Mouse (Mus musculus) left cerebral cortex, adult 8-10 months (tissue): Measurements from ENCODE around the gene Zfpm1. TPM values are rescaled to one million over a fixed set of nuclear protein-coding genes. Genes with fewer than 3 reads are reported as not detected.

Experiments used
- DNase-seq, 2 experiments: peaks; one replicate each; pipeline ENCODE4 v3.0.0; 2022; ENCODE audit warnings: low spot score in 2 of 2
- total RNA-seq, 4 experiments: library from RNA; stranded (reverse); gene quantifications; 2 replicates each; pipeline ENCODE4 v1.2.4; 2022

The Zfpm1 gene
- total RNA-seq, 4 experiments from 2014 or later = 38.9 to 50.1 (median 44.4) TPM

DNA sequence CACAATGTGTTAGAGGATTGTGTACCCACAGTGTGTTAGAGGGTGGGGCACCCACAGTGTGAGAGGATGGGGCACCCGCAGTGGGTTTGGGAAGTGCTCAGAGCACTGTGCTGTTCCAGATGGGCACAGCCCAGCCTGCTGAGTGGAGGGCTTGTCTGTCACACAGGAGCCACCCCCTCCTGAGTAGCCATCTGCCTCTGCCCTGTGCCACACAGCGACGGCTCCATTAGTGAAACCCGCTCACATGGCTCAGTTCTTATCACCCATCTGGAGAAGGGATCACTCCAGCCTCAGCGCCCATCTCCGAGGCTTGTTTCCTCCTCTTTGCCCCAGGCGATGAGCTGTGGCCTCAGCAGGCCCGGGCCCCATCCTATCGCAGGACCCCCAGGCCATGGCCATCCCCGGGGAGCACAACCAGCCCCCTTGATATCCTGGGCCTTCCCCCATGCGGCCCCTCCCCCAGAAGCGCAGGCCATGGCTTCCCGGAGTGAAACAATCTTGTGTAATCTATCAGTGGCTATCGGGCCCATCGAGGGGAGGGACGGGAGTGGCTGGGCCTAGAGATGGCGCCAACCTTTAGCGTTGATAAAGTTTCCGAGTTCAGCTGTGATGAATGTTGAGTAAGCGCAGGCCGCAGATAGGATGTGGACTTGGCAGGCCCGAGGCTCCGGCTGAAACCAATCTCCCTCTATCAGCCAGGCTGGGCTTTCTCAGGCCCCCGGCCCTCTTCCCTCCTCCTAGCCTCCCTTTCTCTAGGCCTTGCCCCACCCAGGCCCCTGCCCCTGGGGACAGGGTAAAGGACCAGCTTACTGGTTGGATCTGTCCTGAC lies 14.4 kb downstream of the Zfpm1 start:
- peak in 1 of 2 experiments; percentile 53 for DNase-seq

GRCm38 (mm10) chr8:122299581-122300254 lies 17.8 kb downstream of the Zfpm1 start:
- DNase-seq = no peak

DNA sequence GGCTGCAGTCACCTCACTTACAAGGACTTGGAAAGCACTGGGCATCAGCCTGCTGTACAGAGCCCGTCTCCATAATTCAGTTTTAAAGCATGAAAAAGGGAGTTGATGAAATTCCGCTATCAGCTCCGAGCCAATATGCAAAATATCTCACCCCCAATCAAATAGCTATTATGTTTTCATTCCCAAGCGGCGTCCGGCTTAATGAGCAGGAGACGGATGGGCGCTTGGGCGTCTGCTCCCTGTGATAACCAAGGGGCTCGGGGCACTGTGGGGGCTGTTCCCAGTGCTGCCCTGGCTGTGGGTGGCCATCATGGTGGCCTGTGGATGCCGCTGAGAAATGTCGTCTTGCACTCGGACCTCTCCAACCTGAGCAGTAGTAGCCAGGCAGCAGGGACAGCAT lies 19.1 kb downstream of the Zfpm1 start:
- DNase-seq = no peak

DNA sequence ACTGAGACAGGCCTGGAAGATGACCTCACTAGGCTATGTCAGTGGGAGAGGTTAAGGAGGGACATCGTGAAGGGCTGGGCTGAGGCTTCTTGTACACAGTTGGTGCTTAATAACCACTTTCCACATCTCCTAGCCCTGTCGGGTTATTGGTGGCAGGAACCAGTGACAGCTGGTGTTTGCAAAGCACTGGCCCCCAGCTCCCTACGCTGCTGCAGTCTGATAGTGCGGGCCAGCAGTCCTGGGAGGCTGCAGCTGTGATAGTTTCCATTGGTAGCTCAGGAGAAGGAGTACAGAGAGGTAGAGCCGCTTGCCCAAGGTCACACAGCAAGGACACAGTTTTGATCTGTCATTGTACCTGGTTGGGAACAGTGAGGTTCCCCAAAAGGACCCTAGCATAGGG lies 19.9 kb downstream of the Zfpm1 start:
- DNase-seq = no peak

GRCm38 (mm10) chr8:122303451-122303850 lies 21.5 kb downstream of the Zfpm1 start:
- no peak for DNase-seq

DNA sequence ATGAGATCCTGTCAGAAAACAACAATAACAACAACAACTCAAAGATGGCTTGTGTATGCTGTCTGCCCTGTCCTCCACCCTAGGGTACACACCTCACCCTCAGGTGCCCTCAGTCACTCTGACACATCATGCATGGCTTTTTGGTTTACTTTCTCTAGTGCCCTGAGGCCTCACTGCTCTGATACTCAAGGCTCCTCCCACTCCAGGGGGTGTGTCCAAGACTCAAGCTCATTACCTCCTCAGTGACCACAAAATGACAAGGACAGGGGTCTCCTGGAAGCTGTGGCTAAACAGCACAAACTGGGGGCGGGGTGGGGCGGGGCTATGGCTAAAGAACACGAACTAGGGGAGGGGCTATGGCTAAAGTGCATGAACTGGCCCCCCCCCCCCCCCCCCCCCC lies 22.1 kb downstream of the Zfpm1 start:
- no peak for DNase-seq

GRCm38 (mm10) chr8:122306660-122307399 lies 24.9 kb downstream of the Zfpm1 start:
- DNase-seq = no peak

DNA sequence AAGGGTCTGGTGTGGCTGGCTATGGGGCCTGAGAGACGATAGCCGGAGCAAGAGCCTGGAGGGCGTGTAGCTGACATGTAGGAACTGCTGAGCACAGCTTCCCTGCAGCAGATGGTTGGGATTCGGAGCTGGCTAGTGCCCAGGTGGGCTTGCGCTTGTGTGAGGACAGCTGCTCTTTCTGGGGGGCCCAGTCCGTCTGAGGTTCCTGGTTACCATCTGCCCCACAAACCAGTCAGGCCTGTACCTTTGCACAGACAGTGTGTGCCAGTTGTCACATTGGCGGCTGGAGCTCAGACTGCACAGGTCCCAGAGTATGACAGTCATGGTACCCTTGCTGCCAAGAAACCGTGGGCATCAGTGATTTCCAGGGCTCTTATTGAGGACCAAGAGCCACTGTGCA lies 25.9 kb downstream of the Zfpm1 start:
- DNase-seq = no peak

DNA sequence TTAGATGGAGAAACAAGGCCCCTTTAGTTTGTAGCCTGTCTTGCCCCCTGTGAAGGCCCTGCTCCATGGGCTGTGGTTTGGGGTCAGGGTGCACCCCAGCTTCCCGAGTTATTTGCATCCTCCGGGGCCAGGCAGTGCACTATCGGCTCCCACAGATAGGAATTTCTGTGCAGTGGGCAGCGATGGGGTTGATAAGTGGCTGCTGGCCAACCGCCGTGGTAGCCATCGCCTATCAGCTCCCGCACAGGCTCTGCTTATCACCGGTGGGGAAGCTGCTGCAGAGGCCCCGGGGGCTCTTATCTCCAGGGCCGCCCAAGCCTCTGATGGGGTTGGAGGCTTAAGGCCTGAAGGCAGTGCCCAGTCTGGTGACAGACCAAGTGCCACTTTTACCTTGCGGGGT lies 27.3 kb downstream of the Zfpm1 start:
- no peak for DNase-seq

DNA sequence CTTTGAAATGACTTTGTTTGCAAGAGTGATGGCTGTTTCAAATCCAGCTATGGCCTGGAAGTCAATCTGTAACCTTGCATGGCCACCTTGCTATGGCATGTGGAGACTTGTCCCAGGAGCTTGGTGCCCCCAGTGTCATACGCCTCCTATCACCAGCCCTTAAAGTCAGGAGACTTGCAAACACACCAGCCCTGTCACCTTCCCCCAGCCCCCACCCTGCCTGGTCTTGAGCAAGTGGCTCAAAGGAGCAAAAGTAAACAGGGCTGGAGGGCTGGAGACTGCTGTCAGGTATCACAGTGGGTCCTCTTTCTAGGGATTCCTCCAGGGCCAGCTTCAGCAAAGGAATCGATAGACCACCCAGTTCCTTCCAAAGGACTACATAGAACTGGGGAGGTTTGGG lies 29.2 kb downstream of the Zfpm1 start:
- DNase-seq = no peak

DNA sequence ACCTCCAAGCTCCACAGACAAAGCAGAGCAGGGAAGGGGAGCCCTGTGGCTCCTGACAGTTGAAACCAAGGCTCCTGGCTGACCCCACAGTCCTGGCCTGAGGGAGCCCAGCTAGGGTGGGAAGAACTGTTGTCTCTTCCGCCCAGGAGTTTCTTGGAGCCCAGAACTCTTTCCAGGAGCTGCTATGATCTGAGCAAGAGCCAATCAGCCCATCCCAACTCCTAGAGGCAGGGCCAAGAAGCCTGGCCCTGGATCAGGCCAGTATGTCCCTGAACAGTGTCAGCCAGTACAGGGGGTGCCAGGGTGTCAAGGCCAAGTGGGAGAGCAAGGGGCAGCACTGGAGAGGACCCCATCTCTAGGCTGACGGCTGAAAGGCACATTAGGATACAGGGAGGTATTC lies 30.6 kb downstream of the Zfpm1 start:
- DNase-seq = no peak

DNA sequence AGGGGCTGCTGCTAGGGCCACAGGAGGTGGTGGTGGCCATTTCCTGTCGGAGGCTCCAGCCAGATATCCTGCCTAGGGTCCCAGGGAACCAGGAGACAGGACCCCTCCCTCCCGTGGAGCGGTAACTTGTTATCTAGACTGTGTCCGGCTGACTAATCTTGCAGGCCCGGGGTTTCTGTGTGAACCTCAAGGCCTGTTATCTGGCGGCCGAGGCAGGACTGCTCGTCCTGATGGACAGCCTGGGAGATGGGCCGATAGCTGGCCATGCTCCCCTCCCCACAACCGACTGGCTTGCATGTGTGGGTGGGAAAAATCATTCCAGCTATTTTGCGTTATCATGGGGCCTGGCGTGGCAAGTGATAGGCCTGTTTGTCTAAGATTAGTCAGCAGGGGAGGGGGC lies 31.4 kb downstream of the Zfpm1 start:
- no peak for DNase-seq

- DNase-seq = no peak
These were observed 33.1 kb downstream of the Zfpm1 start for GRCm38 (mm10) chr8:122314899-122315496.

DNA sequence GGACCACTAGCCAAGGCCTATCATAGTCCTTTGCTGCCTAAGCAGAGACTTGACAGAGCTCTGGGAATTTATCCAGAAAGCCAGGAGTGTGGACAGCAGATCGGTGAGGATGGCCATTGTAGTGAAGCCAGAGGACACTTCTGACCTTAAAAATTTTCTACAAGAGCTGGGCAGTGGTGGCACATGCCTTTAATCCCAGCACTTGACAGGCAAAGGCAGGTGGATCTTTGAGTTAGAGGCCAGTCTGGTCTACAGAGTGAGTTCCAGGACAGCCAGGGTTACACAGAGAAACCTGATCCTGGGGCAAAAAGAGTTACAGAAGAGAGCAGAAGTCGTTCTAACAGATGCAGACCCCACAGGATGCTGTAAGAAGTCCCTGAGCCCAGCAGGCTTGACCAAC lies 34.5 kb downstream of the Zfpm1 start:
- DNase-seq = no peak

- no peak for DNase-seq
These were observed 36.1 kb downstream of the Zfpm1 start for GRCm38 (mm10) chr8:122317918-122318475.

GRCm38 (mm10) chr8:122319045-122319707 lies 37.2 kb downstream of the Zfpm1 start:
- DNase-seq = no peak

- no peak for DNase-seq
These were observed 37.8 kb downstream of the Zfpm1 start for GRCm38 (mm10) chr8:122319708-122320075.

- DNase-seq = no peak
These were observed 38.6 kb downstream of the Zfpm1 start for GRCm38 (mm10) chr8:122320541-122320940.

DNA sequence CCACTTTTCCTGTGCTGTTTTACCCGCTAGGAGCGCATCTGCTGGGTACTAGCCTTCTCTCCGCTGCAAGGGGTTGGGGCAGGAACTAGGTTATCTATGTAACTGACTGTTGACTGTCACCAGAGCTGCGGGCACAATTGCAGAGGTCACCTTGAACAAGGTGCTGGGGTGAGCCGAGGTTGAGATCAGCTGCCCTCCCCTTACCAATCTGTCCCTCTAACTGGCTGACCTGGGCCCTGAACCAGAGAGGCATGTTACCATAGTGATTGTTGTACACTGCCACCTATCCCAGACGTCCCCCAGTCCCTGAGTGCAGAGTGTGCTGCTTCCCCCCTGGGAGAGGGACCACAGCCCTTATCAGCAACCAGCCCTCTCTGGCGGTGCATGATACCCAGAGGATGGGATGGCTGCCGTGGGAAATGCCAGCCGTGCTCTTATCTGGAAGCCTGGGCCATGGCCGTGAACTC lies 39.5 kb downstream of the Zfpm1 start:
- no peak for DNase-seq

GRCm38 (mm10) chr8:122322126-122322525 lies 40.2 kb downstream of the Zfpm1 start:
- no peak for DNase-seq

GRCm38 (mm10) chr8:122322792-122323191 lies 40.9 kb downstream of the Zfpm1 start:
- no peak for DNase-seq
